Mouse (Mus musculus) kidney, embryonic 14.5 days (tissue): ENCODE data around the gene Abca1. TPM values are rescaled to one million over a fixed set of nuclear protein-coding genes. Genes with fewer than 3 reads are reported as not detected.

Experiments used
- ATAC-seq: fragments of 200-750 bp; cut with Nextera tagmentation; 2 replicates; pipeline ENCODE4 v1.8.0; 2017; ENCODE audit warnings: moderate number of reproducible peaks, mild to moderate bottlenecking, moderate TSS enrichment, moderate library complexity; ENCODE audit not compliant: low FRiP score, low TSS enrichment
- H3K27ac ChIP-seq: fragments of 300-500 bp; sonication (generic); 2 replicates; pipeline ENCODE4 v1.5.1; 2014; ENCODE audit warnings: low read depth, mild to moderate bottlenecking, low read length, moderate library complexity, mixed read lengths
- H3K27me3 ChIP-seq: fragments of 300-500 bp; sonication (generic); 2 replicates; pipeline ENCODE4 v1.6.1; 2014; ENCODE audit warnings: mild to moderate bottlenecking, low read length; ENCODE audit not compliant: control insufficient read depth, insufficient read depth
- H3K36me3 ChIP-seq: fragments of 300-500 bp; sonication (generic); 2 replicates; pipeline ENCODE4 v1.6.1; 2014; ENCODE audit warnings: low read length, mixed read lengths; ENCODE audit not compliant: control insufficient read depth, insufficient read depth
- H3K4me1 ChIP-seq: fragments of 300-500 bp; sonication (generic); 2 replicates; pipeline ENCODE4 v1.6.1; 2014; ENCODE audit warnings: low read length, mixed read lengths; ENCODE audit not compliant: control insufficient read depth, insufficient read depth
- H3K4me2 ChIP-seq: fragments of 300-500 bp; sonication (generic); replicated peaks from 2 replicates; pipeline ENCODE4 v1.6.1; 2014; ENCODE audit warnings: low read depth, mild to moderate bottlenecking, low read length
- H3K4me3 ChIP-seq: fragments of 300-500 bp; sonication (generic); 2 replicates; pipeline ENCODE4 v1.5.1; 2014; ENCODE audit warnings: mild to moderate bottlenecking, low read length
- H3K9ac ChIP-seq: fragments of 300-500 bp; sonication (generic); 2 replicates; pipeline ENCODE4 v1.6.1; 2014; ENCODE audit warnings: low read depth, mild to moderate bottlenecking, low read length, moderate library complexity
- H3K9me3 ChIP-seq: fragments of 300-500 bp; sonication (generic); 2 replicates; pipeline ENCODE4 v1.6.1; 2016; ENCODE audit warnings: low read length; ENCODE audit not compliant: control insufficient read depth
- WGBS: fragments of 180-500 bp; shearing (Covaris S2); extraction: QIAGEN DNeasy Blood & Tissue Kit; methylation state at CpG from one replicate; pipeline ENCODE4 v1.1.7; 2014; 5-methylcytosine and 5-hydroxymethylcytosine counted together
- polyA plus RNA-seq: library from polyadenylated mRNA; unstranded; fragments of >200 nt; fragmentation: Nextera tagmentation; extraction: Ambion mirVana; gene quantifications from 2 replicates; pipeline ENCODE4 v1.2.1, GENCODE M21; 2014

The Abca1 gene
- polyA plus RNA-seq, 1 experiment from 2014 or later = 5.6 TPM

DNA sequence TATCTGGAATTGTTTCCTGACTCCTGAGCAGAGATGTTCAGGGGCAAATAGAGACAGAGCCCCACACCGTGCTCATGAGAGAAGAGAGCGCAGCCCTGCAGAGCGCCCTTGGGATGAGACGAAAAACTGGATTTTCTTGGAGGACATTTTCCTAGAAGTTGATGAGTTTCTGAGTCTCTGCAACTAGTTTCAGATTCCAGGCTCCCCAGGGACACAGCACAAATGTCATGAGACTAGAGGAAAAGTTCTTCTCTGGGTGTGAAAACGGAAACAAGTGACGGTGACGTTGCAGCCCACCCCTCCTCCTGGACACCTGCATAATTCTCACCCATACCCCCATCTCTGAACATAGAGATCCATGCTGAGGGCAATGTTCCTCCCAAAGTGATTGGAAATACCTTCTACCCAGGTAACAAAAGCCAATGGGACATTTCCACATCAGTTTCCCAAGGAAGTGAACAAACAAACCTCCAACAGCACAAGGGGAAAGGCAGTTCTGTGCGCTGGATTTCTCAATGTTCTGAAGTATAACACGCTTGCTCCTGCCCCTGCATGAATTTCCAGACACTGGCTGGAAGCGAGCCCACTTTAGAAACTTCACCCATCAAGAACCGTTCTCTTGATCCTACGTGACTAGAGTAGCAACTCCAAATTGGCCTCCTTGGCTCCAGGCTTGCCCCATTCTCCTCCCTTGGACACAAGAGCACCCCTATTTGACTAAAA, 13.3 kb downstream of the Abca1 start:
- Histone ChIP-seq H3K4me2 (no peak overlapping the region), H3K9ac (no peak overlapping the region), H3K9me3 (no peaks in the 10 kb centered on the region), H3K4me1 (no peaks in the 10 kb centered on the region), H3K4me3 (no peak overlapping the region), H3K27ac (no peak overlapping the region), H3K27me3 (no peaks in the 10 kb centered on the region), H3K36me3 (no peaks in the 10 kb centered on the region)
- ATAC-seq = no peak
- WGBS = 93% methylated on average over 12 of the region's 12 CpGs

DNA sequence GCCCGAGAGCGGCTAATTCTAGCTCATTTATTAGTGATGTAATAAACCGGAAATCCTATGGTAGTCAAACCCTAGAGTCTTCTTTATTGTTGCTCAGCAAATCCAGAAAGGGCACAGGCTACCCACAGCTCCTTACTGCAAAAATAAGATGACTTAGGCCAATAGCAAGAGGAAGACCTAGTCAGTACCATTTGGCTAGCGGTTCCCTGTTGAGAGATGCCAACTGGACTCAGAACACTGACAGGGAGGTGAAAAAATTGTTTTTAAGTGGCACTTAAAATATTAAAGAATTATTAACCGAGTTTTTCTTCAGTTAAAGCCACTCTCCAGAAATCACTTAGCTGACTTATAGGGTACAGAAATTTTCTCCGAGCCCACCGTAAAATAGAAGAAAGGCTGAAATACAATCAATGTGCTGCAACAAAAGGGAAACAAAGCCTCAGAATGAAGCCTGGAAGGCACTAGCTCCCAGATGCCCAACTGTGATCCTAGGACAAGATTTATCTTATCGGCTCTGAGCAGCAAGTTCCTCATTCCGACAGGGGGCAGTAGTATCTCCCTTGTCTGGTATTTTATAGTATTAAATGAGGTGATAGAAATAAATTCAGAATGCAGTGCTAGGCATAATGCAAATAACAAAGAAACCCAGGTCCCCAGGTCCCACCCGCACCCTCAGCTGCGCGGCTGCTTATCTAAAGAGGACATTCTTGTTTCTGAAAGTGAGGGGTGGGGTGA, 14.1 kb downstream of the Abca1 start:
- Histone ChIP-seq H3K4me1 (no peaks in the 10 kb centered on the region), H3K27ac (no peak overlapping the region), H3K4me2 (no peak overlapping the region), H3K27me3 (no peaks in the 10 kb centered on the region), H3K9ac (no peak overlapping the region), H3K36me3 (no peaks in the 10 kb centered on the region), H3K9me3 (no peaks in the 10 kb centered on the region), H3K4me3 (no peak overlapping the region)
- no peak for ATAC-seq
- 84% methylated on average over 12 of the region's 12 CpGs for WGBS

DNA sequence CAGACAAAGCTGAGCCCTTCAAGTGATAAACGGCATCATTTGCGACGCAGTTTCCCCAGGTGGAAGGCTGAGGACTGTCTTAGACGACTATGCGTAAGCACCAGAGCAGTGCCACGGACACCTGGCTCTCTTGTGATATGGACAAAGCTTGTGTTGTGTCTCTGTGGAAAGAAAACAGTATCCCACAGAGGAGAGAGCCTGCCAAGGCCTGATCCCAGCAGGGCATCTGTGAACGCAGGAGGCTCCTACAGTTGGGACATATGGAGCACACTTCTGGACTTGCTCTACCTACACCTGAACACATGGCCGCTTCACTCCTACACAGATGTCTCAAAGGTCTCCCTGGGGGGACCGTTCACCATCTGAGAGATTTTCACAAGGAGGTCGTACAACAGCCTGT, 15.1 kb downstream of the Abca1 start:
- no peaks in the 10 kb centered on the region for H3K36me3 ChIP-seq
- H3K4me1 ChIP-seq = no peaks in the 10 kb centered on the region
- no peak overlapping the region for H3K4me3 ChIP-seq
- H3K9me3 ChIP-seq = no peaks in the 10 kb centered on the region
- no peak for ATAC-seq
- WGBS = 77% methylated on average over 10 of the region's 10 CpGs
- H3K27ac ChIP-seq = no peak overlapping the region
- H3K9ac ChIP-seq = no peak overlapping the region
- H3K27me3 ChIP-seq = no peaks in the 10 kb centered on the region
- no peak overlapping the region for H3K4me2 ChIP-seq

DNA sequence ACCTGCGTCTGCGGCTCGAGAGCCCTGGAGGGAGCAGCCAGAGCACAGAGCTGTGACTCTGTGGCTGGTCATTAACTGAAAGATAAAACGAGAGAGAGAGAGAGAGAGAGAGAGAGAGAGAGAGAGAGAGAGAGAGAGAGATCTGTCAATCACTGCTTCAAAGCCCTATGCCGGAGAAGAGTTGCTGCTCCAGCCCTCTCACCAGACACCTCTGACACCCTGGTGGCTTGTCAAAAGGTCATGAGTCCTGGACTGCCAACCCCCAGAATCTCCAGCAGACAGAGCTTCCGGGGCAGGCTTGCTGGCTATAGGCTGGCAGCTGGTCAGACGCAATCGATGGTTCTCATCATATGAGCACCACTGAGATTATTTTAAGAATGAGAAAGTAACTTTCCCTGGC, 15.7 kb downstream of the Abca1 start:
- no peaks in the 10 kb centered on the region for H3K9me3 ChIP-seq
- no peak overlapping the region for H3K4me3 ChIP-seq
- no peaks in the 10 kb centered on the region for H3K27me3 ChIP-seq
- H3K4me1 ChIP-seq = no peaks in the 10 kb centered on the region
- no peaks in the 10 kb centered on the region for H3K36me3 ChIP-seq
- no peak overlapping the region for H3K27ac ChIP-seq
- no peak overlapping the region for H3K9ac ChIP-seq
- no peak overlapping the region for H3K4me2 ChIP-seq
- no peak for ATAC-seq
- 62% methylated on average over 8 of the region's 8 CpGs for WGBS

DNA sequence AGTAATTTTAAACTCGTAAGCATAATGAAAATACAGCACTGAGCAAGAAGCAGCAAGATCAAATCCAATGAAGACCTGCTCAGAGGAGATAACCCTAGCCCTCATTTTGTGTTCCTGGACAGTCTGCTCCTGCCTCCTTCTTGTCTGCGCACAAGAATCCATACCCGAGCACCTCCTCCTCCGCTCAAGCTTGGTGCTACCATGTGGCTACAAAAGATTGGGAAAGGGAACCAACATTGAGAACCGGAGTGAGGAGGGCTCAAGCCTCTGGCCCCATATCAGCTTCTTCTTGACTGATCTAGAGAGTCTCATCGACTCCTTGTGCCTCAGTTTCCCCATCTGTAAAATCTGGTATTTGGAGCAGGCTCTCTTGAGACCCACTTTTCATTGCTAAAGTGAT, 19.0 kb downstream of the Abca1 start:
- H3K27ac ChIP-seq = no peak overlapping the region
- WGBS = 94% methylated on average over 6 of the region's 6 CpGs
- no peaks in the 10 kb centered on the region for H3K27me3 ChIP-seq

DNA sequence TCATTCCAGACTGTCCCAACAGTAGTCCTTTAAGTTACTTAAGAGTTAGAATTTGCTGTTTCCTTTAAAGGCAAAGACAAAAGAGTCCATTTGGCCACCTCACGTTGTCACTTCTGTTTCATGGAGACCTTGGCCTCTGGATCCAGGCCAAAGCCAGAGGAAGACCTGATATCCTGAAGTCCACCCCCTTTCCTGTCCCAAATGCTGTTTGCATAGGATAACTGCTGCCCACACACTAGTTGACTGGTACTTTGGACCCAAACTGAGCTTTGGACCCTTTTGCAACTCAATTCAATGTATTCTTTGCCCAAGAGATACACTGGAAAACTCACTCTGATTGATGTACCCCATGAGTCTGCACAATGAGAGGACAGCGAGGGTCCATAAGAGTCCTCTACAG, 20.2 kb downstream of the Abca1 start:
- Histone ChIP-seq H3K4me2 (no peak overlapping the region), H3K27me3 (no peaks in the 10 kb centered on the region), H3K4me3 (no peak overlapping the region), H3K36me3 (no peaks in the 10 kb centered on the region), H3K4me1 (no peaks in the 10 kb centered on the region), H3K9me3 (no peaks in the 10 kb centered on the region), H3K9ac (no peak overlapping the region), H3K27ac (no peak overlapping the region)
- ATAC-seq = no peak
- 71% methylated on average over 2 of the region's 2 CpGs for WGBS

More for the DNA sequence above, 19.0 kb downstream of the Abca1 start:
- no peaks in the 10 kb centered on the region for H3K9me3 ChIP-seq
- no peak overlapping the region for H3K9ac ChIP-seq
- no peak overlapping the region for H3K4me2 ChIP-seq
- H3K36me3 ChIP-seq = no peaks in the 10 kb centered on the region
- ATAC-seq = no peak
- no peaks in the 10 kb centered on the region for H3K4me1 ChIP-seq
- H3K4me3 ChIP-seq = no peak overlapping the region

DNA sequence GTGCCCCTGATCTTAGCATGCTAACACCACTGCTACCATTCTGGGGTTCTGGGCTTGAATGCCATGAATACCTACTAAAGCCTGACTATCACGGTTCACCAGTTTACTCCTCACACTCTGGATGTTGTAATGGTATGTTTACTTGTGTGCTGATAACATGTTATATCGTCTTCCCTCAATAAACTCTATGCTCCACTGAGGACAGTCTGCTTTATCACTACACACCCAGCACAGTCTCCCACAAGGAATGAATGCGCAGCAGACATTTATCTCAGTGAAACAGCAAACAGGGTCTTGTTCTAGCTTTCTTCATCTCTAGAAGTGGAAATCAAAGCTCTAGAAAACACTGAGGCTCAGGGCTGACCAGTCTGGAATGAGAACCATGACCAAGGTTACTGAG, 20.7 kb downstream of the Abca1 start:
- Histone ChIP-seq H3K36me3 (no peaks in the 10 kb centered on the region), H3K27me3 (no peaks in the 10 kb centered on the region), H3K4me1 (no peaks in the 10 kb centered on the region), H3K27ac (no peak overlapping the region), H3K4me2 (no peak overlapping the region), H3K4me3 (no peak overlapping the region), H3K9me3 (no peaks in the 10 kb centered on the region), H3K9ac (no peak overlapping the region)
- 87% methylated on average over 3 of the region's 3 CpGs for WGBS
- ATAC-seq = no peak

DNA sequence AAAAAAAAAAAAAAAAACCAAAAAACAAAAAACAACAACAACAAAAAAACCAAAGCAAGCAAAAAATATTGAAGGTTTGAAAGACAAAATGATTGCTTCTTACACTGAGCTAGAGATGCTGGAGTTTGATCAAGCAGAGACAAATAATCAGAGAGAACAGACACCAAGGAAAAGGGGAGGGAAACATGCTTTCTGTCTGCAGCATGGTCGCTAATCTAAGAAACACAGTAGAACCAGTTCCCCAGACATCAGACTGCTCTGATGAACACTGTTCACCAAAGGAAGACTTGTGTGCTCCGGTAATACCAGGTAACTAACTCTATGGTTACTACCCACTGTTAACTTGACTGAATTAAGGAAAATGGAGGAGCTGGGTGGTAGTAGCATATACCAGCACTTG, 22.6 kb downstream of the Abca1 start:
- Histone ChIP-seq H3K27ac (no peak overlapping the region), H3K9ac (no peak overlapping the region), H3K4me1 (no peaks in the 10 kb centered on the region), H3K4me3 (no peak overlapping the region), H3K36me3 (peaks cover 3% of the 10 kb centered on the region; the same call in 1 of the 2 replicates), H3K27me3 (no peaks in the 10 kb centered on the region), H3K4me2 (no peak overlapping the region), H3K9me3 (no peaks in the 10 kb centered on the region)
- 87% methylated on average over 2 of the region's 2 CpGs for WGBS
- no peak for ATAC-seq

DNA sequence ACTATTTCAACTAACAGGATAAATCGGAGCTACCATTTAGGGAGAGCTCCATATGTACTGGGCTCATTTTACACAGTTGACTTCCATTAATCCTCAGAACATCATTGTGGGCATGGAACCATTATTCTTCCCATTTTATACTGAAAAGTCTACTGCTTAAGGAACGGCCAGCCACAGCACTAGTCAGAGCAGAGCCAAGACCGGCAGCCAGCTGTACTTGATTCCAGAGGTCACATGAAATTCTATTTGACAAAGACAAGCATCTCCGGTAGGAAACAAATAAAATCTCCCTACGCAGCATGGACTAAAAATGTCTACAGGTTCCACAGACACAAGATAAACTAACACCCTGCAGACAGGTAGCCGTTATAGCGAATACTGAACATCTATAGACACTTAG, 24.9 kb downstream of the Abca1 start:
- no peak overlapping the region for H3K4me3 ChIP-seq
- H3K4me2 ChIP-seq = no peak overlapping the region
- no peaks in the 10 kb centered on the region for H3K9me3 ChIP-seq
- ATAC-seq = no peak
- no peaks in the 10 kb centered on the region for H3K4me1 ChIP-seq
- peaks cover 9% of the 10 kb centered on the region; the same call in 1 of the 2 replicates for H3K36me3 ChIP-seq
- WGBS = 65% methylated on average over 7 of the region's 7 CpGs
- H3K27ac ChIP-seq = no peak overlapping the region
- H3K9ac ChIP-seq = no peak overlapping the region
- H3K27me3 ChIP-seq = no peaks in the 10 kb centered on the region
